Mouse (Mus musculus) CH12F3 (cell line): Measurements from ENCODE around the gene B4galt4.
"Not testable (repeated sequence)": the region's sequence is repeated elsewhere in the genome, so short reads cannot be mapped to it uniquely, and the experiment has no call there.

Experiments
- in situ Hi-C: fragments of 300-500 bp; cut with MboI; formaldehyde crosslinking; loops from 2 replicates; pipeline ENCODE4 v1.14.3; 2020; ENCODE audit warnings: low sequenced_read_pairs

B4galt4 gene

GRCm38 (mm10) chr16:38742113-38742658, at the start of gene B4galt4:
Gene B4galt4 (plus strand): TSS chr16:38742264.
- in situ Hi-C loops = loop anchor here (25.0 kb wide), 1 partner anchor 405 kb away; the partner anchor contains the start of genes Cox17, Gm21987 and Maats1

DNA sequence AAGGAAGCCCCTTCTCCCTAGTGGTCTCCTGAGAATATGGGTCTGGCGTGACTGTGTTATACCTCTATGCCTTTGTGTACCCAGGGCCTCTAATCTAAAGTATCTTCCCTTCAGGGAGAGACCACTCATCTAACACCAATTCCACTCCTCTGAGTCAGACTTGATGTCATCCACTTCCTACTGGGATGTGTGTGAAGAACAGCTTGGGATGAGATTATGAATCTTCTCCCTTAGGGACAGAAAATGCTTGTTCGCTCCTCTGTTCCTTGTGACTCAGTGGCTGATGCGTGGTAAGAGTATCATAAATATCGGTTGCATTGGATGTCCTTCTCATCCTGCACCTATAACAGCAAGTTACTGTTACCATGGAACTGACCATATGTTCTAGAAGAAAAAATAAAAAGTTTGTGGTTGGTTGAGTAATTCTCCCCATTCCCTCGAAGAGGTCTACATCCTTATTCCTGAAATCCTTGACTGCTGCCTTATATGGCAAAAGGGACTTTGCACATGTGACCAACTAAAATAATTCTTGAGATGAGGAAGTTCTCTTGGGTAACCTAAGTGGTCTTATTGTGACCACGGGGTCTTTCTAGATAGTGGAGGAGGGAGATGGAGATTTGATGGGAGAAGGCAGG, 47.0 kb upstream of the B4galt4 start:
- in situ Hi-C loops = no loop called here

DNA sequence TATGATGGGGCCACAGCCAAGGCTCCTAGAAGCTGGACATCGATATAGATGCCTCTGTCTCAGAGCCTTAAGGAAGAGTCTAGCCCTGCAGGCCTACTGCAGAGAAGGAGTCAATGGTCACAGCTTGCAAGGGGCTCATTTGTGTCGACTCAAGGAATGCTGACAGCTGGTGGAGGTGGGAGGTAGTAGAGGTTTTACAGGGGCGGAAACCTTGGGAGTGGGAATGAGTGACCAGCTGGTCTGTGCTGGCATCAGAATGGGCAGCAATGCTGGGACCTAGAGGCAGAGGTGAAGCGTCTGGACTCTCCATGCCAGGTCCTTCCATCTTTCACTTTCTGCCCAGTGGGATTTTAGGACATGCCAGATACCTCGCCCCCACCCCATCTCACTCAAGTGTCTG, 46.5 kb upstream of the B4galt4 start:
- in situ Hi-C loops = no loop called here

DNA sequence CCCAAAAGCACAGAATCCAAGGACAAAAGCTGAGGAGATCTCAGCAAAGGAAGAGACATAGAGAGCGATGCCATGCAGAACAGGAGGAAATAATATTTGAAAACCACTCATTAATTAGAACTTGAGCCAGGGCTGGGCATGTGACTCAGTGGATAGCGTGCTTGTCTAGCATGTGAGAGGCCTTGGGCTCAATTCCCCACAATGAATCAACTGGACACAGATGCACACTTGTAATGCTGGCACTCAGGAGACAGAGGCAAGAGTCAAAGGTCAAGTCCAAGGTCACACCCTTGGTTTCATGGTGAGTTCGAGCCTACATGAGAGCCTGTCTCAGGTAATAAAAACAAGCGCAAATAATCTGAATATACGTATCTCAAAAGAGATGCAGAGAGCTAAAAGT, 44.5 kb upstream of the B4galt4 start:
- in situ Hi-C loops = no loop called here

DNA sequence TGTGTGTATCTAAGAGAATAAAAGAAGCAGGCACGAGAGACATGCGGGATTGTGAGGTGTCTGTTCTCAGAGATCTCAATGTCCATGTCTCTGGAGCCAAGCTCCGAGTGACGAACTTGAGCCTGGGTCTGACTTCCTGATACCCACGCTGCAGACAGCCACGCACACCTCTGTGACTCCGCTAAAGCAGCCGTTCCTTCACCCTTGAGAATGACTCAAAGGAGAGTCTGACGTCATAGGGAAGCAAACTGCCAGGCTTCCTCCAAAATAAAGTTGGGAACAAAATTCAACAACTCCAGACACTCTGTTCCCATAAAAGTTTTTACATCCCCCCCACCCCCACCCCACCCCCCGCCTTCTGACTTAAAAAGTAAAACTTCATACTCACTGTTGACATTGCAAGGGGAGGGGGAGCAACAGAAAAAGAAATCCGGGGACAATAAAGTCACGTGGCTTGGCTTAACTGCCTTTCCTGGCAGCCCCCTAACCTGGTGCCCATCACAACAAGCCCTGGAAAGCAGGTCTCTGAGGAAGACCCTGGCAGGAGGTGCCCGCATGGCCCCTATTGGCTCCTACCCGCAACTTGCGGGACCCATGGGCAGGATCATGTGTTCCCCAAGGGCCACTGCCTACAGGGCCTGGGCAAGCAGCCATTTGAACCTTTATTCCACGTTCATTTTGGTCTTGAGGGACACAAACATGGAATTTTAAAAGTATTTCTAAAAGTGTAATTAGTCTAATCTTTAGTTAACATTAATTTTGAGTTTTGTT, 41.5 kb upstream of the B4galt4 start:
- in situ Hi-C loops = no loop called here

GRCm38 (mm10) chr16:38701492-38702185, 40.4 kb upstream of the B4galt4 start:
- in situ Hi-C loops = no loop called here

GRCm38 (mm10) chr16:38702316-38702715, 39.7 kb upstream of the B4galt4 start:
- in situ Hi-C loops = no loop called here

- in situ Hi-C loops = no loop called here
Measured at GRCm38 (mm10) chr16:38703501-38703900, 38.6 kb upstream of the B4galt4 start.

- in situ Hi-C loops = no loop called here
Measured at GRCm38 (mm10) chr16:38705531-38706281, 36.4 kb upstream of the B4galt4 start.

GRCm38 (mm10) chr16:38706782-38707181, 35.3 kb upstream of the B4galt4 start:
- in situ Hi-C loops = no loop called here

GRCm38 (mm10) chr16:38708962-38709520, 33.0 kb upstream of the B4galt4 start:
- in situ Hi-C loops = no loop called here

DNA sequence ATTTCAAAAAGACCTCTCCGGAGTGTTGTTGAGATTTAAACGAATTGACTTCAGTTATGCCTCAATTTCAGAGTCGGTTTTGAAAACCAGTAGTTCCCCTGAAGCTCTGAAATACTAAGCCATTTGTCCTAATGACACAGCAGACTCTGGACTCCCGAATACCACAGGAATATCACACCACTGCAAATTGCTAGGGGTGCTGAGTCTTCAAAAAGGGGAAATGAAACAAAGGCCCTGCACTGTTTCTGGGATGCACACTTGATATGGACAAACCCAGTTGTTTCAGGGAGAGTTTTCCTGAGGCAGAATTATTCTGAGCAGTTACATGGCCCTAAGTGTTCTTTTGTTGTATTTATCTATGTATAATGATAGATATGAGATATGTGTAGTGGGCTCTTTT, 30.8 kb upstream of the B4galt4 start:
- in situ Hi-C loops = no loop called here

GRCm38 (mm10) chr16:38712105-38712504, 30.0 kb upstream of the B4galt4 start:
- in situ Hi-C loops = no loop called here

- in situ Hi-C loops = no loop called here
Measured at GRCm38 (mm10) chr16:38712581-38713403, 29.3 kb upstream of the B4galt4 start, which contains the start of gene Arhgap31. Gene Arhgap31 (minus strand): TSS chr16:38713274.

DNA sequence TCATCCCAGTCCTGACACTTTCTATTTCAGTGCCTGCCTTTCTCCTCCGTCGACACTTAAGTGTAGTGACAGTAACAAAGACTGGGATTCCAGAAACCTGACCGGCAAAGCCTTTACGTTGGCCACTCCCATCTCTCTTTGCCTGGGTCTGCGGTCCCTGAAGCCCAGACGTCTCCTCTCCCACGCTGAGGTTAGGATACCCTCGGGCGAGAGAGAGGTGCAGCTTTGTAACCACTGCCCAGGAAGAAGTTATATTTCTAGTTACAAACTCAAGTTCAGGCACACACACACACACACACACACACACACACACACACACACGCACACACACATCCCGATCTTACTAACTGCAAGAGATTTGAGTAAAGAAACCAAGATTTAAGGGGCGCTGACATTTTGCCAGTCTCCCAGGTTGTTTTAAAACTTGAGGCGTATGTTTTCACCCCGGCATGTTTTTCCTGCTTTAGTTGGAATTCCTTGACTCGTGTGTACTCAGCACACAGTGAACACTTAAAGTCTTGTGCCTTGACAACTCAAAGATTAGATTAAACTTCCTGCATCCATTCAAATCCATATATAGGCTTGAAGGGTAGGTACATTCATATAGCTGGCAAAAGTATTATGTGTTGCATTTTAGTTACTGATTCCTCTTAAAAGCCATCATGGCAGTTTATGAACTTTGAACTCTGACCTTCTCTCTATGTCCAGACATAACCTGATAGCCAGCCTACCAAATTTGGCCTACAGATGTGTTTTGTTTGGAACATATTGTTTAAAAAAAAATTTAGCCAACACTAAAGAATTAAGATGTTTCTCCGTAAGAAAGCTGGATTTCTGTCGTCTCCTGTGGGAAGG, 28.4 kb upstream of the B4galt4 start:
- in situ Hi-C loops = no loop called here

- in situ Hi-C loops = not testable (repeated sequence)
Measured at GRCm38 (mm10) chr16:38714259-38714526, 27.9 kb upstream of the B4galt4 start.

GRCm38 (mm10) chr16:38721377-38721776, 20.7 kb upstream of the B4galt4 start:
- in situ Hi-C loops = no loop called here

- in situ Hi-C loops = no loop called here
Measured at GRCm38 (mm10) chr16:38724256-38724655, 17.8 kb upstream of the B4galt4 start.

DNA sequence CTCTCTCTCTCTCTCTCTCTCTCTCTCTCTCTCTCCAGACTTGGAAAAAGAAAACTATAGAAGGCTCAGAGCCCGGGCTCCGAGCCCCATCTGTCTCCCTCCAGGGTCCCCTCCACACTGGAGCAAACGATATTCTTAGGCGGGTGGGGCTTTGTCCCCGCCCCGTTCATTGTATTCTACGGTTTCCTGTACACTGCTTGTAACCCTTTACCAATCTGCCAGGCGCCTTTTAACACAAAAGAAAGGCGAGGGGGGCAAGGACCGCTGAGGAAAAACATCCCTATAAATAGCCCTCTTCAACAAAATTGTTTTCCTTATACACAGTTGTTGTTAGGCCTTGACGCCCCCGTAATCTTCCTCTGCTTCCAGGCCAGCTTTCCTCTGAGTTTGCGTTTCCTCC, 17.1 kb upstream of the B4galt4 start:
- in situ Hi-C loops = loop anchor here (25.0 kb wide), 1 partner anchor 388 kb away; the partner anchor contains the start of genes Cox17, Gm21987 and Maats1
